Mouse (Mus musculus): Measurements from ENCODE around the gene Gm13420. TPM values are rescaled to one million over a fixed set of nuclear protein-coding genes. Genes with fewer than 3 reads are reported as not detected.

Gm13420 gene
- total and polyA plus RNA-seq, 3 experiments: not detected

- Histone ChIP-seq H3K4me1 (ENCODE audit: control insufficient read depth in 1 of 2, insufficient read depth in 2 of 2) (peaks cover 11 to 83% of the 10 kb centered on the region in 2 experiments), H3K36me3 (replicated peaks in 1 of 2; ENCODE audit: control insufficient read depth in 1 of 2, insufficient read depth in 1 of 2, low read length in 1 of 2) (peaks cover 89 to 93% of the 10 kb centered on the region in 2 experiments), H3K4me3 (replicated peaks in 1 of 3; ENCODE audit: low read depth in 2 of 3, low read length in 2 of 3, poor library complexity in 1 of 3) (no peak overlapping the region), H3K9ac (ENCODE audit: insufficient read depth, low read depth) (no peak overlapping the region), H3K79me2 (replicated peaks; ENCODE audit: control insufficient read depth, extremely low read depth, insufficient read depth, poor library complexity, severe bottlenecking) (peaks cover 33% of the 10 kb centered on the region), H3K27ac (ENCODE audit: insufficient read depth, low read depth) (no peak overlapping the region), H3K9me3 (replicated peaks; ENCODE audit: low read length) (no peaks in the 10 kb centered on the region), H3K27me3 (replicated peaks) (no peaks in the 10 kb centered on the region), H3K4me2 (ENCODE audit: insufficient read depth, low read depth, poor library complexity, severe bottlenecking) (no peak overlapping the region)
- TF ChIP-seq ZC3H11A (IDR thresholded peaks at IDR 0.05; ENCODE audit: low read depth, low read length) (no peak), ELF1 (IDR thresholded peaks at IDR 0.05; ENCODE audit: low read depth, low read length) (no peak)
- in situ Hi-C loops (cut with MboI; ENCODE audit: low pct_ligation_motif_present, low pct_unique_long_range_greater_than_20kb, low sequenced_read_pairs) (no loop called here), dilution Hi-C loops (cut with MboI; ENCODE audit: extremely low pct_ligation_motif_present, extremely low pct_unique_long_range_greater_than_20kb, low sequenced_read_pairs) (no loop called here)
- no peak for DNase-seq (ENCODE audit: extremely low read depth)
Observed at GRCm38 (mm10) chr2:29714127-29714526, 37.4 kb downstream of the Gm13420 start.

DNA sequence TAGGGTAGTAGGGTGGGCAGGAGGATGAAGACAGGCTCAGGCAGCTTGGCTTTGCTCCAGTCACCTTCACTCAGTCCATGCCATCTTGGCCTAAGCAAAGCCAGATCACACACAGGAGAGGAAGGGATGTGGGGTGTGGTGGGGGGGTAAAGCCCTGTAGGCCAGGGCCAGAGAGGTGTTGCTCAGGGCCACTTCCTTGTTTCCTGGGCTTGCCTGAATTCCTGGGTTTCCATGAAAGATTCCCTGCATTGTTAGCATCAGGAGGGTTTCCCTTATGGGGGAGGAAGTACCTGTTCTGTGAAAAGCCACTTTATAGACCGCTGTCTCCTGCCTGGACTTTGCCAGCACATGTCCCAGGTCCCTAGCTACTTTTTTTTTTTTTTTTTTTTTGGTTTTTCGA lies 38.0 kb downstream of the Gm13420 start:
- DNase-seq (ENCODE audit: extremely low read depth): no peak
- no peak overlapping the region for H3K4me2 ChIP-seq (ENCODE audit: insufficient read depth, low read depth, poor library complexity, severe bottlenecking)
- no peak overlapping the region for H3K9ac ChIP-seq (ENCODE audit: insufficient read depth, low read depth)
- TF ChIP-seq ETS1 (conservative IDR thresholded peaks at IDR 0.05; ENCODE audit: low read depth, low read length) (no peak), TBP (conservative IDR thresholded peaks at IDR 0.05; ENCODE audit: low read depth, low read length) (no peak), USF1 (IDR thresholded peaks at IDR 0.05; ENCODE audit: low read depth, low read length) (no peak), ZKSCAN1 (IDR thresholded peaks at IDR 0.05; ENCODE audit: borderline replicate concordance, low read depth, low read length) (no peak), POLR2A (IDR thresholded peaks at IDR 0.05; ENCODE audit: low read depth, low read length) (no peak), MAX (IDR thresholded peaks at IDR 0.05; ENCODE audit: low read length) (no peak), CTCF (conservative IDR thresholded peaks at IDR 0.05 in 1 of 2, IDR thresholded peaks at IDR 0.05 in 1 of 2; ENCODE audit: low read depth in 2 of 2, low read length in 2 of 2) (no peak), KAT2A (IDR thresholded peaks at IDR 0.05; ENCODE audit: insufficient replicate concordance, low read length) (no peak), ZNF384 (IDR thresholded peaks at IDR 0.05; ENCODE audit: low read depth, low read length) (no peak), MAFK (IDR thresholded peaks at IDR 0.05; ENCODE audit: insufficient replicate concordance, low read length) (no peak), POLR2AphosphoS2 (IDR thresholded peaks at IDR 0.05; ENCODE audit: low read depth, low read length) (no peak), MYC (IDR thresholded peaks at IDR 0.05; ENCODE audit: low read depth, low read length) (no peak), ZMIZ1 (IDR thresholded peaks at IDR 0.05; ENCODE audit: low read depth, low read length) (no peak), SIN3A (IDR thresholded peaks at IDR 0.05; ENCODE audit: low read length) (no peak), RCOR1 (conservative IDR thresholded peaks at IDR 0.05; ENCODE audit: low read depth, low read length) (no peak), EP300 (IDR thresholded peaks at IDR 0.05; ENCODE audit: low read length) (no peak), TCF12 (IDR thresholded peaks at IDR 0.05; ENCODE audit: low read depth, low read length) (no peak)
- peak overlapping the region; percentile 5; the same call in 1 of the 2 replicates for H3K27ac ChIP-seq (ENCODE audit: insufficient read depth, low read depth)
- H3K27me3 ChIP-seq (replicated peaks): no peaks in the 10 kb centered on the region
- dilution Hi-C loops (cut with MboI; ENCODE audit: extremely low pct_ligation_motif_present, extremely low pct_unique_long_range_greater_than_20kb, low sequenced_read_pairs): no loop called here
- no peaks in the 10 kb centered on the region for H3K9me3 ChIP-seq (replicated peaks; ENCODE audit: low read length)
- H3K4me1 ChIP-seq (ENCODE audit: control insufficient read depth in 1 of 2, insufficient read depth in 2 of 2): peaks cover 14 to 87% of the 10 kb centered on the region in 2 experiments
- H3K36me3 ChIP-seq (replicated peaks in 1 of 2; ENCODE audit: control insufficient read depth in 1 of 2, insufficient read depth in 1 of 2, low read length in 1 of 2): peaks cover 86 to 91% of the 10 kb centered on the region in 2 experiments
- H3K79me2 ChIP-seq (replicated peaks; ENCODE audit: control insufficient read depth, extremely low read depth, insufficient read depth, poor library complexity, severe bottlenecking): peaks cover 36% of the 10 kb centered on the region
- in situ Hi-C loops (cut with MboI; ENCODE audit: low pct_ligation_motif_present, low pct_unique_long_range_greater_than_20kb, low sequenced_read_pairs): no loop called here
- H3K4me3 ChIP-seq (replicated peaks in 1 of 3; ENCODE audit: low read depth in 2 of 3, low read length in 2 of 3, poor library complexity in 1 of 3): no peak overlapping the region
